Mouse (Mus musculus): Measurements from ENCODE around the gene Nav2.

DNA sequence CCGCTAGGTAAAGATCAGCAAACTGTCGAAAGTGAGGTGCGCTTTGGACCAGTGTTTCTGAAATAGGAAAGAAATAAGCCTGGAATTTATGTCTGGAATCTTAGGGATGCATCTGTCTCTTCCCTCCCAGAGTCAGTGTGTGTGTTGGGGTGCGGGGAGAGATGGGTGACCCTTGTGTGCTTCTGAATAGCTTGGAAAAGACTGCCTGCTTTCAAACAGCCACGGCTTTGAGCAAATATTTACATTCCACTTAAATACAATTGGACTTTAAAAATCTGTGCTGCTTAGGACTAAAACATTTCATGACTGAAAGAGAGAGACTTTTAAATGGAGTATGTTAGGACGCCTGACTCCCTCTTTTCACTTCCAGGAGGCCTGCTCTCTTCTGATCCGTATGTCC, 528.0 kb downstream of the Nav2 start:
- no peak for TF ChIP-seq POLR2A (IDR thresholded peaks at IDR 0.05; ENCODE audit: borderline replicate concordance, extremely low read depth, insufficient read depth, insufficient read length, poor library complexity, severe bottlenecking)
- TF ChIP-seq CTCF (IDR thresholded peaks at IDR 0.05; ENCODE audit: borderline replicate concordance, extremely low read depth, insufficient read depth, insufficient read length): no peak
